Mouse (Mus musculus) adrenal gland, adult 8-10 months (tissue): Measurements from ENCODE around the gene B3gat2. TPM values are rescaled to one million over a fixed set of nuclear protein-coding genes. Genes with fewer than 3 reads are reported as not detected.

Experiments used
- DNase-seq: peaks from one replicate; pipeline ENCODE4 v3.0.0; 2022
- total RNA-seq, 4 experiments: library from RNA; stranded (reverse); gene quantifications; 2 replicates each; pipeline ENCODE4 v1.2.4; 2022

The B3gat2 gene
- not detected for total RNA-seq

- no peak for DNase-seq
These were observed at the start of gene B3gat2 for GRCm38 (mm10) chr1:23761502-23762135. Gene B3gat2, plus strand, starts transcription at chr1:23761753.

DNA sequence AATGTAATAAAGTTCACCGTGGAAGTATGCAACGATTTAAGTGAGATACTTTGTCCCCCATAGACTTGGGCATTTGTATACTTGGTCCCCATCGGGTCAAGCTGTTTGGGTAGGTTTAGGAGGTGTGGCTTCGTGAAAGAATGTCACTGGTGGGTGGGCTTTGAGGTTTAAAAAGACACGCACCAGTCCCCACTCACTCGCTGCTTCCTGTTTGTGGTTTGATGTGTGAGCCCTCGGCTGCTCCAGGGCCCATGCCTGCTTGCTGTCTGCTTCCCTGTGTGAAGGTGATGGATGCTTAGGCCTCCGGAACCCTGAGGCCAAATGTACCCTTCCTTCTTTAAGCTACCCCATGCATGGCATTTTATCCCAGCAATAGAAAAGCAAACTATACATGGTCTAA is 41.2 kb upstream of the B3gat2 start:
- no peak for DNase-seq

GRCm38 (mm10) chr1:23721036-23721435 is 40.5 kb upstream of the B3gat2 start:
- no peak for DNase-seq

DNA sequence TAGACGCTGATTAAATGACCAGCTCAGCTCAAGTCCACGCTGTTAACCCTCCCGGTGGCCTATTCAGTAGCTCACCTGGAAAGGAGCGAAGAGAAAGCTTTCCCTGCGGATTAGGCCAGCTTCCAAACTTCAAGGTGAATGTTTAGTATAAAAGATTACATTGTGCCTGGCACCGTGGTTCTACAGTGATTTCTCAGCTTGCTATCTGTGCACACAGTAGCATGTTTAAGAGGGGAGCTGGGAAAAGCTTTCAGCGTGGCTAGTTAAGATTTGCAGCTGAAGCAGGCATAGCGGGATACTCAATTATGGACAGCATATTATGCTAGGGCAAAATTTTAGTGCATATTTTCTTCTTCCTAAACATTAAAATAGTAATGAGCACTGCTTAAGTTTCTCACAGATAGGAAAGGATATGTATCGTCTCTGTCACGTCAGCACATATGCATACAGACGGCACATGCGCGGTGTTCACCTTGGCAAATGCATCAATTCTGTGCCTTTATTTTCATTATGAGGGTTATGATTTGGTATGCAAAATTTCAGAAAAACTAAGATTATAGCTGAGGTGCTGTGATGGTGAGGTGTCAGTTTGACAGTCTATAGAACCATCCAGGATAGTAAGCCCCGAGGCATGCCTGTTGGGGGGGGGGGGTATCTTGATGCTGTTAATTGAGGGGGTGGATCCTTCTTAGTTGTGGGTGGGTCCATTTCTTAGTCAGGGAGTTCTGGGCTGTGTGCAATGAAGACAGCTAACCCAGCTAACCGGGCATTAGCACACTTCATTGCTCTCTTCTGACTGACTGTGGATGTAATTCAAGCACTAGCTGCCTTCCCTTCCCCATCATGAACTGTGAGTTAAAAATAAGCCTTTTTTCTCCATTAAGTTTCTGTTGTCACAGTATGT is 38.8 kb upstream of the B3gat2 start:
- no peak for DNase-seq

DNA sequence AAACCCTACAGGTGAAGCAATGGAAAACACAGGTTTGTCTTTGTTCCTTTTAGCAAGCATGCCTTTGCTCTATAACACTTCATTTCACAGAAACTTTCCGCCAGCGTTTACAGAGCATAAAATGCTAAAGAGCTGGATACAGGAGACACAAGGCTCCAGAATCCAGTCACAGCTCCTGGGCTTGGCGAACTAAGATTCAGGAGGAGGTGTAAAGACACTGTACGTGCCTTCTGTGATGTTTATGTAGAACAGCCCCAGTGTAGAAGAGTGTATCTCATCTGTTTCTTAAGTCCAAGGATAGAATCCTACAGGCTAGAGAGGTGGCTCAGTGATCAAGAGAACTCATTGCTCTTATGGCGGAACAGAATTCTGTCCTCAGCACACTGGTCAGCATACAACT is 30.2 kb upstream of the B3gat2 start:
- no peak for DNase-seq

DNA sequence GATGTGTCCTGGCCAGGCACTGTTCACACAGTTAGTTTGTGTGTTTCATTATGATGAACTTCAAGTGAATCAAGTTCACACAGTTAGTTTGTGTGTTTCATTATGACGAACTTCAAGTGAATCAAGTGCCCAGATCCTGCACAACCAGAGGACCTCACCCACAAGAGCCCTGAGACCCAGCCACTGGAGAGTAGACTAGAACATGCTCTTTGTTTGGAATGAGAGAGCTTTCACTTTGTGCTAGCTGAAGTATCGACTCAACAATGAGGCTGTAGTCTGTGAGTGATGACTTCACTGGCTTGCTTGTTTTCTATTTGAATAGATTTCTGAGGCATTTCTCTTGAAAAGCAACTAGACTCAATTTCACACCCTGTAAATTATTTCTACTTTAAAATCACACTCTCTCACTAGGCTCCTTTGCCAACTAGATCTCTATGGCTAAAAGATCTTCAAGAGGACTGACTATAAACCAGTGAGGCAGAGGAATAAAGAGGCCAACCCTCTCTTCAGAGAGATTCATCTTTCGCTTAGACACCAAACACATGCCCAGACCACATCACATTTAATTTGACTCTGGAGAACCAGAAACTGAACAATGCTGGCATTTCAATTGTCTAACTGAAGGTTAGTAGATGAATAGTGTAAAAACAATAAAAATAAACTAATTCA is 10.6 kb upstream of the B3gat2 start:
- no peak for DNase-seq

GRCm38 (mm10) chr1:23753091-23753490 is 8.5 kb upstream of the B3gat2 start:
- DNase-seq = no peak

DNA sequence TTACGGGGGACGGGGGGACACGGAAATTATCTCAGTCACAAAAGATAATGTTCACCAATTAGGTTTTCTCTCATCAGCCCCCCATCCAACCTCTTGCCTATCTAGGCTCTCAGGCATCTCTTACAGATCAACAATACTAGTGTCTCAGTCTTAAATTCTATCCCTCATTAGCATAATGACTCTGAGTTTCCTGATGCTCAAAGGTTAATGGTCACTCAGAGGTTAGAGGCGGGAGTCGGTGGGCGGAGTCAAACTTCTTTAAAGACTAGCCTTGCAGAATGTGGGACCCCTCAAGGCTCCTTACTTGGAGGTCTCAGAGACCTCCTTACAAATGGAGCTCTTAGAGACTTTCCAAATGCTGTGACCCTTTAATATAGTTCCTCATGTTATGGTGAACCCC is 8.0 kb upstream of the B3gat2 start:
- no peak for DNase-seq

DNA sequence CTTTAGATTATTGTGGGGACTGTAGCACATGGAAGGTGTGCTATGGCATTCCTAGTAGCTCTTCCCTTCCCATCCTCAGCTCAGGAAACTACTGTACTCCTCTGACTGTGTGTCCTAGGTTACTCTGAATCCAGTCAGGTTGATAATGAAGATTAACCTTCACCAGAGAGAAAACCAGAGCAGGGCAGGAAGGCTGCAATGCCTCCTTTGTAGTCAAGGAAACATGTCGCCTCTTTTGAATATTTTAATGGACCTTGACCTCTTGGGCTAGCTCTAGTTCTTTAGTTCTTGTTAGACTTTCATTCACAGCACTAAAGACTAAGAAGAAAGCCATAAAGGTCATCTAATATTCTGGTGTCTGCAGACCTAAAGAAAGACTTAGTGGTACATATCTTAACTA is 7.2 kb upstream of the B3gat2 start:
- no peak for DNase-seq

DNA sequence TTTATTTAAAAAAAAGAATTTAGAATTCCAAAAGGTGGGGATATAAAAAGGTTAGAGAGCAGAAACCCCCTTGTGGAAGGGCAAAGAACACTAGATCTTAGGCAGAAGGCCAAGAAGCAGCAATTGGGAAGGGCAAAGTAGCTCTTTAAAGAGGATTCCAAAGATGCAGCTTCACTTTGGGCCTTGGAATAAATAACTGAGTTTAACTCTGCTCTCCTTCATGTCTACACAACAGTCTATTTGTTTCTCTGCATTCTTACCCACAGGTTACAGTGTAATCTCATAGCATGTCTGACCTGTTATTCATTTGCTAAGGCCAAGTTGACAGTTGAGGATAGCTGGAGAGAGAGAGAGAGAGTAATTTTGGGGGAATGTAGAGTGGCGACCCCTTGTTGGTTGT is 6.6 kb upstream of the B3gat2 start:
- no peak for DNase-seq

DNA sequence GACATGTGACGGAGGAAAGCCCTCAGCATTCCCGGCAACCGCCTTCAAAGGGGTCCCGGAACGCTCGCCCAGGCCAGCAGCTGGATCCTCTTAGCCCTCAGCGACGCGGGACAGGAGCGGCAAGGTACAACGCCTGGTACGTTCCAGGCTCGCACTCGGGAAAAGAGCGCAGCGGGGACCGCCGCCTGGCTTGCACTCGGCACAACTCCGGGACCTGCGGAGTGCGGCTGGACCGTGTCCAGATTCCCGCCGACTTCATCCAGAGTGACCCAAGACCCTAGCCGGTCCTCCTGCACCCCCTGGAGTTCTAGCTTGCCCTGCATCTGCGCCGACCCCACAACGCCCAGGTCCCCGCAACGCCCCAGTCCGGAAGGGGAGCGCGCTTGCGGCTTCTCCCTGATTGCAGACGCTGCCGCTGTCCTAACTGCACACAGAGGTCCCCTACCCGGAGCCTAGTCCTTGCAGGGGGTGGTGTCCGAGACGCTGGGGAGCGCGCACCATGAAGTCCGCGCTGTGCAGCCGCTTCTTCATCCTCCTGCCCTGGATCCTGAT is 659 bp downstream of the B3gat2 start:
- DNase-seq = no peak

GRCm38 (mm10) chr1:23762782-23763630 is 1.5 kb downstream of the B3gat2 start:
- DNase-seq = peak; percentile 60

- DNase-seq = no peak
These were observed 2.2 kb downstream of the B3gat2 start for GRCm38 (mm10) chr1:23763726-23764125.

- DNase-seq = no peak
These were observed 3.2 kb downstream of the B3gat2 start for GRCm38 (mm10) chr1:23764710-23765109.

GRCm38 (mm10) chr1:23773039-23773438 is 11.5 kb downstream of the B3gat2 start:
- no peak for DNase-seq

DNA sequence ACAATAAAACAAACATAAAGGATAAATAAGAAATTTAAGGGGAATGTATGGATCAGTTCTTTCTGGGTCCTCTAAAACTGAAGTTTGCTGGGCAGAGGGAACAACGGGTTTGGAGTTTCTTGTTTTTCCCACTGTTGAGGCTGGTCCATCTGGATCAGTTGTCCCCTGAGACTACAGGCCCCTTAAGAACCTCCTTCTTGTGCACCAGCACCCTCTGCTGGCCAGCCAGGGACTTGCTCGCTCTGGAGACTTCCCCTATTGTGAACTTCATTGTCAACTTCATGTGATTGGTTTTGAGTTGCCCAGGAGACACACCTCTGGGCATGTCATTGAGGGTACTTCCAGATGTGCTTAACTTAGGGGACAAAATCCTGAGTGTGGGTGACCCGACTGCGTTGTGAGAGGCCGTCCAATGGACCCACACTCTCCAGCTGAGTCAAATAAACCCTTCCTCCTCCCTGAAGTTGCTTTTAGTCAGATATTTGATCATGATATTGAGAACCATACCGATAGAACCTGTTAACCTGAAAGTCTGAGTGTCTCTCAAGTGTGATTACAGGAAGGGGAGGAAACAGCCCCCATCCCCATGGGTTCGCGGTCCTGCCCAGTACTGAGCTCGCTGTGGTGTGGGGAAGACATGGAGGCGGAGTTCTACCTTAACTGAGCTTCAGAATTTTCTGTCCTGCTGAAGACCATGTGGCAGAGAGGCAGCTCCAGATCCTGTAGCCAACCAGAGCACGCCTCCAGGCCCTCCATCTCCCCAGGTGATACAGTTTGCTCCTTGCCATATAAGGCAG is 31.4 kb downstream of the B3gat2 start:
- peak; percentile 20 for DNase-seq

- DNase-seq = no peak
These were observed 36.8 kb downstream of the B3gat2 start for GRCm38 (mm10) chr1:23798306-23798705.

- DNase-seq = no peak
These were observed 60.1 kb downstream of the B3gat2 start for GRCm38 (mm10) chr1:23821615-23822014.

GRCm38 (mm10) chr1:23826887-23827758 is 65.6 kb downstream of the B3gat2 start:
- DNase-seq = no peak

DNA sequence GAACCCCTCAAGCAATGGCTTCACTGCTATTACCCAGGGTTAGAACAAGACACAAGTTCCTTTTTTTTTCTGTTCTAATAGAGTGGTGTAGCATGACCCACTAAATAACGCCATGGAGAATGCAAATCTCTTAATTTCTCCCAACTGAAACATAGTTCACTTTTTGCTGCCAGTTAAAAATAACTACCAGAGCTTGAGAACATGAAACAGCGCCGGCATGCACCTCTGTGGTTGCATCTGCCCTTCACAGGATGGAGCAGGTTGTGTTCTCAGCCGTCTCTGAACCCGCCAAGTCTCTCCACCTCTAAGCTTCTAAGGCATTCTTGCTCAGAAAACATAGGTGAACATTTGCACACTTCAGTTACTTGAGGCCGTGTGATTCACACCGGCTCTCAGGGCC is 72.7 kb downstream of the B3gat2 start:
- no peak for DNase-seq
